Mouse (Mus musculus) testis, adult 2 months (tissue): ENCODE measurements around the gene Gpr83. TPM values are rescaled to one million over a fixed set of nuclear protein-coding genes. Genes with fewer than 3 reads are reported as not detected.

Experiments
- H3K27ac ChIP-seq: fragments of 200-500 bp; 2 replicates; pipeline ENCODE4 v1.5.1; 2012; ENCODE audit warnings: low read depth, low read length; ENCODE audit not compliant: control insufficient read depth, insufficient read depth
- H3K27me3 ChIP-seq: fragments of 200-500 bp; 2 replicates; pipeline ENCODE4 v1.6.1; 2012; ENCODE audit warnings: mild to moderate bottlenecking, low read length, moderate library complexity; ENCODE audit not compliant: control insufficient read depth, insufficient read depth
- H3K36me3 ChIP-seq: fragments of 200-500 bp; 2 replicates; pipeline ENCODE4 v1.6.1; 2012; ENCODE audit warnings: mild to moderate bottlenecking, low read length; ENCODE audit not compliant: control insufficient read depth, insufficient read depth
- H3K4me1 ChIP-seq: fragments of 200-500 bp; 2 replicates; pipeline ENCODE4 v1.6.1; 2012; ENCODE audit warnings: low read length; ENCODE audit not compliant: control insufficient read depth, insufficient read depth
- H3K4me3 ChIP-seq: fragments of 200-500 bp; 2 replicates; pipeline ENCODE4 v1.5.1; 2012; ENCODE audit warnings: low read depth, mild to moderate bottlenecking, low read length, moderate library complexity, mixed read lengths; ENCODE audit not compliant: control insufficient read depth
- CTCF ChIP-seq: fragments of 200-500 bp; IDR thresholded peaks from 2 replicates; pipeline ENCODE4 v1.5.1; 2012; ENCODE audit warnings: low read depth, mild to moderate bottlenecking, inconsistent platforms, low read length, moderate library complexity; ENCODE audit not compliant: control insufficient read depth, insufficient read depth, insufficient replicate concordance
- POLR2A ChIP-seq: fragments of 200-500 bp; IDR thresholded peaks from 2 replicates; pipeline ENCODE4 v1.6.1; 2012; ENCODE audit warnings: low read depth, mild to moderate bottlenecking, inconsistent platforms, low read length, moderate library complexity; ENCODE audit not compliant: control insufficient read depth
- polyA plus RNA-seq: library from polyadenylated mRNA; depleted of rRNA; stranded (reverse); fragments of >200 nt; gene quantifications from 2 replicates; pipeline ENCODE4 v1.2.3, GENCODE M21; 2012; rRNA removed

Gene Gpr83
- polyA plus RNA-seq, 1 experiment, result 0.02 TPM

- Histone ChIP-seq H3K27ac (no peak overlapping the region), H3K4me1 (peaks cover 7% of the 10 kb centered on the region), H3K27me3 (no peaks in the 10 kb centered on the region), H3K36me3 (no peaks in the 10 kb centered on the region), H3K4me3 (no peak overlapping the region)
- TF ChIP-seq CTCF, result no peak
- no peak for TF ChIP-seq POLR2A
These were observed 45.9 kb downstream of the Gpr83 start for GRCm38 (mm10) chr9:14905956-14906355.

GRCm38 (mm10) chr9:14907816-14908415 is 47.9 kb downstream of the Gpr83 start:
- Histone ChIP-seq H3K4me3 (no peak overlapping the region), H3K4me1 (peaks cover 5% of the 10 kb centered on the region), H3K27ac (no peak overlapping the region), H3K36me3 (no peaks in the 10 kb centered on the region), H3K27me3 (no peaks in the 10 kb centered on the region)
- no peak for TF ChIP-seq CTCF
- no peak for TF ChIP-seq POLR2A

- no peak overlapping the region for H3K4me3 ChIP-seq
- no peaks in the 10 kb centered on the region for H3K36me3 ChIP-seq
- TF ChIP-seq CTCF (no peak), POLR2A (no peak)
- no peaks in the 10 kb centered on the region for H3K4me1 ChIP-seq
- no peaks in the 10 kb centered on the region for H3K27me3 ChIP-seq
- H3K27ac ChIP-seq, result no peak overlapping the region
These were observed 50.0 kb downstream of the Gpr83 start for GRCm38 (mm10) chr9:14909981-14910380.

- no peak overlapping the region for H3K4me3 ChIP-seq
- TF ChIP-seq POLR2A, result no peak
- TF ChIP-seq CTCF, result no peak
- H3K27ac ChIP-seq, result no peak overlapping the region
- H3K4me1 ChIP-seq, result no peaks in the 10 kb centered on the region
- H3K36me3 ChIP-seq, result no peaks in the 10 kb centered on the region
- H3K27me3 ChIP-seq, result no peaks in the 10 kb centered on the region
These were observed 52.0 kb downstream of the Gpr83 start for GRCm38 (mm10) chr9:14912037-14912436.

GRCm38 (mm10) chr9:14917661-14918060 is 57.7 kb downstream of the Gpr83 start:
- TF ChIP-seq CTCF, result no peak
- no peak for TF ChIP-seq POLR2A
- Histone ChIP-seq H3K4me1 (no peaks in the 10 kb centered on the region), H3K36me3 (no peaks in the 10 kb centered on the region), H3K27ac (no peak overlapping the region), H3K27me3 (no peaks in the 10 kb centered on the region), H3K4me3 (no peak overlapping the region)

DNA sequence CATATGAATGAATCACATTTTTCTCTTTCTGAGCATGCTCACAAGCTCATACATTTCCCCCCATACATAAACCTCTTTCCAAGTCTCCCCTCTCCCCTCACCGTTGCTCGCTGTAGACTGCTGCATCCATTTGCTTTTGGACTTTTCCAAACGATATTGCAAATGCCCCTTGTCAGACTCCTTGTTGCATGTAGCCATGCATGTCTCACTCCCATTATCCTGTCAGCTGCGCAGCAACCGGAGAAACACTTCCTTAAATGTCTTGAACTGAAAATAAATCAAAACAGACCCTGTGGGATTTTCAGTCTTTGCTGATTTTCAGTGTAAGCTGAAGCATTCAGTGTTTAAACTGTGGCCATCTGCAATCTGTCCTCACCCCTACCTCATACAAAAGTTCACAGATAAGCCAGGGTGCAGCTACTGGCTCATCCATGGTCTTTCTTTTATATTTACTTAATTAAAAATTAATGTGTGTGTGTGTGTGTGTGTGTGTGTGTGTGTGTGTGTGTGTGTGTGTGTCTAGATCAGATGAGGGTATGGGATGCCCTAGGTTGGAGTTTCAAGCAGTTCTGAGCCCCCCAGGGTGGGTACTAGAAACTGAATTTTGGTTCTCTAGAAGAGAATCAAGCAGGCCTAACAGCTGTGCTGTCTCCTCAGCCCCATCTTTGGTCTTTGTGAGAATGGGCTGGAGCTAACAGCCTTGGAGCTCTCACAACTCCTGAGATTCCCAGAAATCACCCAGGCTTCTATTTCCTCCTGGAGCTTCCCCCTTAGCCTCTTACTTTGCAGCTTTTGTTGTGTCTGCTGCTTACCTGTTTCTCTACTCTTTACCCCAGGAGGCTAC is 59.0 kb downstream of the Gpr83 start:
- H3K27ac ChIP-seq, result no peak overlapping the region
- H3K4me1 ChIP-seq, result no peaks in the 10 kb centered on the region
- TF ChIP-seq POLR2A (no peak), CTCF (no peak)
- no peaks in the 10 kb centered on the region for H3K27me3 ChIP-seq
- no peaks in the 10 kb centered on the region for H3K36me3 ChIP-seq
- H3K4me3 ChIP-seq, result no peak overlapping the region

Other genes starting within 250 kb of the Gpr83 start
- gene Amotl1, start 215.2 kb upstream of the Gpr83 start, polyA plus RNA-seq, result 43.2 and 54.9 TPM in 2 replicates
- 0.56 and 0.66 TPM in 2 replicates for gene Piwil4, start 119.5 kb upstream of the Gpr83 start, polyA plus RNA-seq
- 0.22 and 0.46 TPM in 2 replicates for gene Fut4, start 107.8 kb upstream of the Gpr83 start, polyA plus RNA-seq
- 94.9 and 109 TPM in 2 replicates for gene 1700012B09Rik, start 89.2 kb upstream of the Gpr83 start, polyA plus RNA-seq
- gene Mre11a, start 75.6 kb upstream of the Gpr83 start, polyA plus RNA-seq, result 9.0 and 11.0 TPM in 2 replicates
- gene Ankrd49, start 75.4 kb upstream of the Gpr83 start, polyA plus RNA-seq, result 45.5 and 52.7 TPM in 2 replicates
- not detected in 2 replicates for gene Izumo1r, start 43.7 kb downstream of the Gpr83 start, polyA plus RNA-seq
- 2.4 and 2.5 TPM in 2 replicates for gene Panx1, start 185.3 kb downstream of the Gpr83 start, polyA plus RNA-seq